ENCODE assay signal across 9 mouse cellular contexts in the genomic region with DNA sequence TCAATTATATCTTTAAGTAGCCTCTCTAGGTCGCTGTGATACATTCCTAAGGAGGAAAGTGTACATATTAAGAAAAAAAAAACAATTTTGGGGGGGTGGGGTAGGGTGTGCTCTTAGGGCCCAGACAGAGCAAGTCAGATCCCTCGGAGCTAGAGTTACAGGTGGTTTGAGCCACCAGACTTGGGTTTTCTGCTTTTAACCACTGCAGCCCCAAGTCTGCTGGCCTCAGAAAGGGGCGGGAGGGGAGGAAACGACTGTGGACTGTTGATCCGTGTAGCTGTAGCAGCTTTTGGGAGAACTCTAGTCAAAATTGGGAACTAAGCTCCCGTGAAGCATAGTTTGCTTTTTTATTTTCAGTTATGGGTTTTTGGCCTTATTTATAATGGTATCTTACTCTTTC. TPM values are rescaled to one million over a fixed set of nuclear protein-coding genes. Genes with fewer than 3 reads are reported as not detected.
DNase-seq lines count a peak whose midpoint lies in the region; ATAC-seq lines count a peak whose summit lies in the region.
"Had no signal": no experiment of that assay in that cellular context is flagged by ENCODE, and none has a peak within 500 bp of the region (broad histone marks: within the 10 kb centered on the region; RNA-seq: fewer than 3 reads in every experiment).

No protein-coding gene starts in this region.

- peak overlapping the region; percentile 74 for H3K4me3 ChIP-seq in kidney, embryonic 15.5 days (replicated peaks)
- H3K4me3 ChIP-seq in embryonic facial prominence, embryonic 15.5 days (replicated peaks): peak overlapping the region; percentile 74
- H3K4me3 ChIP-seq in limb, embryonic 10.5 days: peak overlapping the region; percentile 94
- H3K4me3 ChIP-seq in neural tube, embryonic 14.5 days (ENCODE audit: low read depth, low read length): peak overlapping the region; percentile 97; the same call in 1 of the 2 replicates

- ATAC-seq in kidney, embryonic 15.5 days (replicated peaks; ENCODE audit: low FRiP score): no peak
- no peak for ATAC-seq in embryonic facial prominence, embryonic 15.5 days (ENCODE audit: insufficient number of reproducible peaks, low FRiP score, low TSS enrichment, low read depth)
- ATAC-seq in neural tube, embryonic 14.5 days (ENCODE audit: low read depth): no peak
- ATAC-seq: inflammation-experienced regulatory T-cells, adult 6 months had no signal

- H3K27me3 ChIP-seq in kidney, embryonic 15.5 days: no peaks in the 10 kb centered on the region
- no peaks in the 10 kb centered on the region for H3K27me3 ChIP-seq in embryonic facial prominence, embryonic 15.5 days
- no peaks in the 10 kb centered on the region for H3K27me3 ChIP-seq in limb, embryonic 10.5 days (ENCODE audit: low read depth, poor library complexity, severe bottlenecking)
- no peaks in the 10 kb centered on the region for H3K27me3 ChIP-seq in neural tube, embryonic 14.5 days (ENCODE audit: control insufficient read depth, insufficient read depth, low read length)

- H3K4me1 ChIP-seq in kidney, embryonic 15.5 days: peaks cover 12% of the 10 kb centered on the region
- peaks cover 17% of the 10 kb centered on the region for H3K4me1 ChIP-seq in embryonic facial prominence, embryonic 15.5 days
- H3K4me1 ChIP-seq in limb, embryonic 10.5 days: peaks cover 8% of the 10 kb centered on the region
- peaks cover 8% of the 10 kb centered on the region for H3K4me1 ChIP-seq in neural tube, embryonic 14.5 days (ENCODE audit: control insufficient read depth, insufficient read depth, low read length)

- no peak for DNase-seq in kidney, postnatal 25 days
- DNase-seq in limb, embryonic 10.5 days (ENCODE audit: low spot score): no peak
- DNase-seq in adrenal gland, postnatal 4 days (ENCODE audit: low spot score in 2 of 2): no peak
- DNase-seq in layer of hippocampus, postnatal 14 days (ENCODE audit: low spot score in 2 of 2): no peak
- DNase-seq in cerebellum, adult 18-20 months: no peak

- peak overlapping the region; percentile 94 for H3K9ac ChIP-seq in kidney, embryonic 15.5 days
- no peak overlapping the region for H3K9ac ChIP-seq in embryonic facial prominence, embryonic 15.5 days
- H3K9ac ChIP-seq in neural tube, embryonic 14.5 days (replicated peaks; ENCODE audit: low read depth, low read length): peak overlapping the region; percentile 95; the same call in 1 of the 2 replicates

- no peaks in the 10 kb centered on the region for H3K9me3 ChIP-seq in kidney, embryonic 15.5 days (replicated peaks)
- H3K9me3 ChIP-seq in embryonic facial prominence, embryonic 15.5 days (replicated peaks): no peaks in the 10 kb centered on the region
- H3K9me3 ChIP-seq in limb, embryonic 10.5 days (replicated peaks): no peaks in the 10 kb centered on the region
- no peaks in the 10 kb centered on the region for H3K9me3 ChIP-seq in neural tube, embryonic 14.5 days (ENCODE audit: control insufficient read depth, low read length)

- peaks cover 20% of the 10 kb centered on the region for H3K36me3 ChIP-seq in kidney, embryonic 15.5 days
- no peaks in the 10 kb centered on the region; the same call in 1 of the 2 replicates for H3K36me3 ChIP-seq in embryonic facial prominence, embryonic 15.5 days
- H3K36me3 ChIP-seq in limb, embryonic 10.5 days: peaks cover 31% of the 10 kb centered on the region
- H3K36me3 ChIP-seq in neural tube, embryonic 14.5 days (ENCODE audit: control insufficient read depth, insufficient read depth, low read length): 0 out of 2 replicates have a peak, but pooled peaks cover 4% of the 10 kb centered on the region

- H3K27ac ChIP-seq in kidney, embryonic 15.5 days: no peak overlapping the region
- no peak overlapping the region for H3K27ac ChIP-seq in embryonic facial prominence, embryonic 15.5 days (replicated peaks)
- no peak overlapping the region for H3K27ac ChIP-seq in limb, embryonic 10.5 days
- H3K27ac ChIP-seq in neural tube, embryonic 14.5 days (ENCODE audit: low read depth, low read length): no peak overlapping the region

- peak overlapping the region; percentile 68 for H3K4me2 ChIP-seq in kidney, embryonic 15.5 days
- peak overlapping the region; percentile 51 for H3K4me2 ChIP-seq in embryonic facial prominence, embryonic 15.5 days (replicated peaks)
- peak overlapping the region; percentile 65 for H3K4me2 ChIP-seq in neural tube, embryonic 14.5 days (ENCODE audit: low read depth, low read length)

- 34% methylated on average over 6 of the region's 6 CpGs for WGBS in kidney, embryonic 15.5 days
- WGBS in embryonic facial prominence, embryonic 15.5 days: 32% methylated on average over 6 of the region's 6 CpGs
- 65% methylated on average over 6 of the region's 6 CpGs for WGBS in limb, embryonic 10.5 days
- WGBS in neural tube, embryonic 14.5 days: 58% methylated on average over 6 of the region's 6 CpGs

RNA-seq across cellular contexts. Expression of gene Rhot1, which starts 1.5 kb away (rescaled TPM):
- polyA plus RNA-seq in kidney, embryonic 15.5 days (2015; fragmentation: Nextera tagmentation; extraction: Ambion mirVana): 53.3 and 54.8 TPM in 2 replicates
- polyA plus RNA-seq in embryonic facial prominence, embryonic 15.5 days (2015; fragmentation: Nextera tagmentation; extraction: Ambion mirVana): 52.0 and 56.5 TPM in 2 replicates
- 51.9 and 53.4 TPM in 2 replicates for polyA plus RNA-seq in limb, embryonic 10.5 days (2016; fragmentation: Nextera tagmentation; extraction: Ambion mirVana)
- polyA plus RNA-seq in neural tube, embryonic 14.5 days (2014; fragmentation: Nextera tagmentation; extraction: Ambion mirVana): 87.7 and 92.2 TPM in 2 replicates
- 10 to 100 TPM; 61.4 to 65.9 TPM for total RNA-seq in adrenal gland, postnatal 4 days (2021)
- 10 to 100 TPM; 61.6 to 64.6 TPM for total RNA-seq in layer of hippocampus, postnatal 14 days (2021)

RNA-seq across cellular contexts. Expression of gene Rnf135, which starts 26.7 kb away (rescaled TPM):
- polyA plus RNA-seq in kidney, embryonic 15.5 days (2015; fragmentation: Nextera tagmentation; extraction: Ambion mirVana): 10.1 and 11.6 TPM in 2 replicates
- 9.5 and 10.8 TPM in 2 replicates for polyA plus RNA-seq in embryonic facial prominence, embryonic 15.5 days (2015; fragmentation: Nextera tagmentation; extraction: Ambion mirVana)
- polyA plus RNA-seq in limb, embryonic 10.5 days (2016; fragmentation: Nextera tagmentation; extraction: Ambion mirVana): 4.2 and 5.0 TPM in 2 replicates
- 2.0 and 3.2 TPM in 2 replicates for polyA plus RNA-seq in neural tube, embryonic 14.5 days (2014; fragmentation: Nextera tagmentation; extraction: Ambion mirVana)
- 10 to 100 TPM; 16.0 to 16.2 TPM for total RNA-seq in adrenal gland, postnatal 4 days (2021)
- 1 to 10 TPM; 3.5 to 4.6 TPM for total RNA-seq in layer of hippocampus, postnatal 14 days (2021)

RNA-seq across cellular contexts. Expression of gene Adap2, which starts 56.4 kb away (rescaled TPM):
- 2.3 and 2.7 TPM in 2 replicates for polyA plus RNA-seq in kidney, embryonic 15.5 days (2015; fragmentation: Nextera tagmentation; extraction: Ambion mirVana)
- 2.4 and 3.0 TPM in 2 replicates for polyA plus RNA-seq in embryonic facial prominence, embryonic 15.5 days (2015; fragmentation: Nextera tagmentation; extraction: Ambion mirVana)
- 0.21 and 0.46 TPM in 2 replicates for polyA plus RNA-seq in limb, embryonic 10.5 days (2016; fragmentation: Nextera tagmentation; extraction: Ambion mirVana)
- polyA plus RNA-seq in neural tube, embryonic 14.5 days (2014; fragmentation: Nextera tagmentation; extraction: Ambion mirVana): 2.5 and 3.3 TPM in 2 replicates
- 10 to 100 TPM; 11.4 to 14.3 TPM for total RNA-seq in adrenal gland, postnatal 4 days (2021)
- total RNA-seq in layer of hippocampus, postnatal 14 days (2021): 10 to 100 TPM; 10.3 to 11.0 TPM
